Mouse (Mus musculus) right cerebral cortex, adult 2 months (tissue): Measurements from ENCODE around the gene Mical3.

ENCODE experiments used
- DNase-seq, 2 experiments: peaks; one replicate each; pipeline ENCODE4 v3.0.0; 2021 to 2022; ENCODE audit warnings: low spot score in 2 of 2

The Mical3 gene

GRCm38 (mm10) chr6:121109998-121110603 lies 20.7 kb downstream of the Mical3 start:
- peak; percentile 91 to 92 for DNase-seq

DNA sequence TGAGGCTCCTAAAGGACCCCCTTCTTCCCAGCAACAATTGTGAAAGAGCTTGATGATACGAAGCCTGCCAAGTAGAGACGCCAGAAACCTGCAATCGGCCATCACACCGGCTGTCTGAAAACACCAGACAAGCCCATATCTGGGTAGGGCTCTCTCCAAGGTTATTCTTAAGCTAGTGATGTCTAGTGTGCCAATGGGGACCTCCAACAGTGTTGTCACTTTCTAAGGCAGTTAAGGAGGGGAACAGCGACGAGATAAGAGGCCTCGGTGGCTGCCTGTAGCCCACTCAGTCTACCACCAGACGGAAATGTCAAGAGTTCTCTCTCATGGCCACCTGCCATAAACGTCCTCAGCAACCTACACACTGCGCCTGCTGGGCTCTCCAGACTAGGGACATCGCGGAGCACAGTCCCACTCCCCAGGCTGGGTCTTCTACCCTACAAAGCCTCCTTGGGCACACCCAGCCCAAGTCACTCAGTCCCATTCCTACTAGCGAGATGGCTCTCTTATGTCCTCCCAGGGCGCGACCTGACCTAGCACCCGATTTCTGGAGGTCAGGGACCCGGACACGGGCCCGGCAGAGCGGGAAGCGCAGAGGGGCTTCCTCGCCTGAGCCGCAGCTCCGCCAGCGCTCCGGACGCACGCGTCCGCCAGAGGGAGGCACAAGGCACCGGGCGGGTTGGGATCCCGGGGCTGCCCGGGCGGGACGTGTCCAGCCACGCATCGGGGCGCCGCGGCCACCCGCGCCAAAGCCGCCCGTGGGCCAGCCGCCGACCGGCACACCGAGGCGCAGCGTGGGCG lies 21.4 kb downstream of the Mical3 start:
- DNase-seq: peak; percentile 41 to 57

GRCm38 (mm10) chr6:121108075-121108474 lies 22.7 kb downstream of the Mical3 start:
- no peak for DNase-seq

DNA sequence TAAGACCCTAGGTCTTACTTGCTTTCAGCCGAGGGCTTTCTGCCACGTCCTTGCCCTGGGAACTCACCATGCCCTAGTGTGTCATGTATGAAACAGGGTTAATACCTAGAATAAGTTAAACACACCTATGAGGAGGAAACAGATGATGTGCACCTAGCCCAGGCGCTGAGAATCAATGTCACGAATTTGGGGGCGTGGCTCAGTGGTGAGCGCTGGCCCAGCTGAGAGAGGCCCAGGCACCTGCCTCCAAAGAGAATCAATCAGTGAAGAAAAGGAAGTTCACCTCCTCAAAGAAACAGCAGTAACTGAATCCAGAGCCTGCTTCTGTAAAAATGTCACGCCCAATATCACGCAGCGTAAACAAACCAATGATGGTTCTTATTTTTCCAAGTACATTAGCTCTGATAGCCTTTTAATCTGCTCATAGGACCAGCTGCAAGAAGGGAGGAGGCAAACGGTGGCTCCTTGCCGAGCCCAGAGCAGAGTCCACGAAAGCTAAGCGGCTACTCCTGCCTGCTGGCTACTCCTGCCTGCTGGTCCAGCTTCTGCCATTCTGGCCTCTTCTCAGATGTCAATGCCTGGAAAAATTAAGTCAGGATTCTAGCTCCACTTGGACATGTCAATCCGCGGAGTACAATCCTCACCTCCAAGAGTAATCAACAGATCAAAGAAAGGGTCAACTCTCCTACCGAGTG lies 23.9 kb downstream of the Mical3 start:
- DNase-seq: no peak

GRCm38 (mm10) chr6:121105726-121106125 lies 25.1 kb downstream of the Mical3 start:
- DNase-seq: no peak

DNA sequence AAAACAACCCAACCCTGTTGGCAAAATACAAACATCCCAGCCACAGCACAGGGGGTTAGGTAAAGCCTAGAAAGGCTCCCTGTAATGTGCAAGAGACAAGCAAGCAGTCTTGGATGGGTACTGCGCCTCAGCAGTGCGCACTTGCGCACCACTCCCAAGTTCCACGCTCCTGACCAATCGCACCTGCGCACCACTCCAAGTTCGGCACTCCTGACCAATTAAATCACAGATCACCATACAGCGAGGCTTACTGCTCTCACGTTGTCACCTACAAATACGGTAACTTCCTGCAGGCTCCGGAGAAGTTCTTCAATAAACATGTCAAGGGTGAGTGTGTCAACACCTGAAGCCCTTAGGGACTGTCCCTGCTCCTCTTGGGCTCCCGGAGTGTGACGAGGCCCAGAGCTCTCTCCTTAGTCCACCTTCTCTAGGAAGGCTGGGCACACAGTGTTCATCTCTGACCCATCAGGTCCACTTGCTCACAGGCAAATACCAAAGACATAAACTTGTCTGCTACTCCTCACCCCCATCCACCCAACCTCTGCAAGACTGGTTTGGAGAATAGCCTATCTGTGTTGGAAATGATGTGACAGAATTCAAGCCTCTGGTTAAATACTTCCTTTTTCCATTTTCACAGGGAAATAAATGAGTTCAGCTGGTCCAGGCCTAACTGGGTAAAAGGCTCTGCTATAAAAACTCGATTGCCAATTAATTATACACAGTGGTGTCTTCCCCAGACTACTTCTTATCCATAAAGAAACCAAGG lies 27.2 kb downstream of the Mical3 start:
- no peak for DNase-seq

DNA sequence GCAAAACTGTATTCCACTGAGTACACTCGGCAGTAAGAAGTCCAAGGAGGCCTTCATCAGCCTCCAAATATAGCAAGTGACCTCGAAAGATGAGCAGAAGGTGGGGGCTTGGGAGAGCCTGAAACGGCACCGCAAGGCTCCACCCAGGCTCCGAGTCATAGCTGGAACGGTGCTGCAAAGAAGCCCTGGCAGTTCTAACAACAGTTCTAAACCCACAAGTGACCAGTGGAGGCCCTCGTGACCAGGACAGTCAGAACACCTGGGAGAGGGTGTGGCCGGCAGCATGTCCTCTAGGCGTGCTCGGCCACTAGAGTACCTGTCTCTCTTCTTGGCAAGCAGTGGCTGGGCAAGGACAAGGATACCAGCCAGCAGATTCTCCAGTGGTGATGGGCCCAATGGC lies 27.9 kb downstream of the Mical3 start:
- no peak for DNase-seq

GRCm38 (mm10) chr6:121102084-121102483 lies 28.7 kb downstream of the Mical3 start:
- no peak for DNase-seq

DNA sequence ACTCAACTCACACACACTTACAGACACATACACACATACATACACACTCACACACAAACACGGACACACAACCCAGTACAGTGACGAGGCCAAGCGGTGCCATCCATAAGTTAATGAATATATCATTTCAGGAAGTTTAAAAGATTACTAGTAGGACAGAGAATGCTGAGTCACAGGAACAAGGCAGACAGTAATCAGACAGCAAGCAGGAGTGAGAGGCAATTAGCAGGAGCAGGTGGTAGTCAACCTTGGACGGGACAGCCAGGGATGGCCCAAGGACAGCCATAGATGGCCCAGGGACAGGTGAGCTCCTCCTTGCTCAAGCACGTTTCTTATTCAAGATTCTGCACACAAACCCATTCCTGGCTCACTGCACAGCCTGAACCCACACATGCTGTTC lies 29.6 kb downstream of the Mical3 start:
- DNase-seq: no peak

- DNase-seq: no peak
Observed at GRCm38 (mm10) chr6:121099831-121100230, 31.0 kb downstream of the Mical3 start.

DNA sequence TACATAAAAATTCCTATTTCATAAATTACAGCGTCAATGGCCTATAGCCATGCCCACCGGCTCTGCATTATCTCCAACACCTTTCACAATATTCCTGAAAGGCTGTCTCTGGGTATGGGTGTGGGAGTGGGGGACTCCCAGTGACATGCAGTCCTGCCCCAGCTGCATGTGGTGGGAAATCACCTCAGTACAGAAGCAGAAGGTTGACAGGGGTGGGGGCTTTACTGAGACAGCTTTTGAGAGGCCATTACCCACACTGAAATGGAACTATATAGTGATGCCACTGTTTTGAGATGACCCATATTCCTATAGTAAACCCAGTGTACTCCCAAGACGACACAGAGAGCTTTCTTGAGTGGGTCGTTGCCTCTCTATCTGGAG lies 31.6 kb downstream of the Mical3 start:
- no peak for DNase-seq

GRCm38 (mm10) chr6:121098511-121099227 lies 32.1 kb downstream of the Mical3 start:
- DNase-seq: no peak

DNA sequence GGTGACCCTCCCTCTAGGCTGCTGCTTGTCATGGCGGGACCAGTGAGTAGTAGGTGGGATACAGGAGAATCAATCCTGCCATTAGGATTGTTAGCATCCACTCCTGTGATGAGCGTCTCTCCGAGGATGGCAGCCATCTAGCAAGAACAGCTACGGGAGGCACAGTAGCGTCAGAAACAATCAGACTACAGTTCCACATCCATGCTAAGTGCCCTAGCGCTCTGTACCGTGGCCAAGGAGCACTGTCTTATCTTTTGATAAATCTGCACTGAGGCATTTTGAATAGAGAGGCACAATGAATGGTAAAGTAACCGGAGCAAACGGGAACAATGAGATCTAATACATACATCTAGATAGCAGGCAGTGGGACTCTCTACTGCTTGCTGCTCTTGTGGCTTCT lies 32.7 kb downstream of the Mical3 start:
- DNase-seq: no peak

GRCm38 (mm10) chr6:121096862-121097261 lies 33.9 kb downstream of the Mical3 start:
- DNase-seq: no peak

DNA sequence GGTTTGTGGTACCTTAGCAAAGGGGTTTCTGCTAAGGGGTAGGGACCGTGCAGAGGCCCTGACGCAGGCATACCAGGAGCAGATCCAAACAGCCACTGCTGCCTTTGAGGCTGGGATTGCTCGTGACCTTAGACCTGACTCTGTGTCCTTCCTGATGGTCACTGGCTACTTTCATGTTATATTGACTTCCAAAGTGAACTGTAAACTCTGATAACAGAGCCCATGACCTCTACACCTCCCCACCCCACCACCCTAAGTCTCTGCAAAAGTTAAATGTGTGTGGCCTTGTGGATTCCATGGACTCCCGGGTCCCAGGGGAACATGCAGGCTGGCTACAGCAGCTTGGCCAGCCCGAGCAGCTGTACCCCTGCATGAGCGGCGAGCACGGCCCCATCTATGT lies 34.4 kb downstream of the Mical3 start:
- DNase-seq: no peak

DNA sequence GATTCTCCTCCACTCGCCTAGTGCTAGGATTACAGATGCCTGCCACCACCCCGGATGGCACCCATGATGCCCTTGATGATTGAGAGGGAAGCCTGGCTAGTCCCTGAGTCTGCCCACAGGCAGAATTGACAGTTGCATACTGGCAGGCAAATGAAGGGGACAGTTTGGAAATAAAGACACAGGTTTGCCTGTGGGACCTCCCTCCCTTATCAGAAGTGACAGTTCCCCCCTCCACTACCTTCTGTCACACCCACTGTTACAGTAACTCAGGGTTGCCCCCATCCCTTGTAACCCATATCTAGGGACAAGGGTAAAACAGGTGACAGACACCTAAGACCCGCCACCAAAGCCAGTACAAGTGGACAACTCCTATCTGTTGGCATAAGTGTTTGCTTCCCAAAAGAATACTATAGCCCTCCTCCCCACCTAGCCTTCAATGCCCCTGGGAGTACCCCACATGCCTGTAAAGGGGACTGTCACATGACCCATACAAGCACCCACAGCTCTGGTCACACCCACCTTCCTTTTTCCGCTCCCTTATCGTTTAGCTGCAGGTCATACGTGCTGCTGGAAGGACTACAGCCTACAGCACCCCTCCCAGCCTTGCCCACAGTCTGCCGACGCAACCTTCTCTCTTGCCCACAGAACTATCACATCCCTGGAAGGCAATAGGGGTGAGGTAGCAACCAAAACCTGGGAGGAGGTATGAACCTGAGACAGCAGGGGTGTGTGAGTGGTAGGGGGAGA lies 37.0 kb downstream of the Mical3 start:
- DNase-seq: no peak

GRCm38 (mm10) chr6:121090786-121091185 lies 40.0 kb downstream of the Mical3 start:
- no peak for DNase-seq

- no peak for DNase-seq
Observed at GRCm38 (mm10) chr6:121087586-121088245, 43.1 kb downstream of the Mical3 start.

GRCm38 (mm10) chr6:121087127-121087526 lies 43.7 kb downstream of the Mical3 start:
- no peak for DNase-seq

- DNase-seq: no peak
Observed at GRCm38 (mm10) chr6:121086226-121086625, 44.6 kb downstream of the Mical3 start.
